Mouse (Mus musculus) embryonic facial prominence, embryonic 13.5 days (tissue): ENCODE data around the gene Susd5. TPM values are rescaled to one million over a fixed set of nuclear protein-coding genes. Genes with fewer than 3 reads are reported as not detected.
"Not testable (repeated sequence)": the region's sequence is repeated elsewhere in the genome, so short reads cannot be mapped to it uniquely, and the experiment has no call there.

Source experiments
- ATAC-seq: fragments of 200-750 bp; cut with Nextera tagmentation; 2 replicates; pipeline ENCODE4 v1.8.0; 2017; ENCODE audit warnings: low read depth; ENCODE audit not compliant: insufficient number of reproducible peaks, insufficient read depth, low FRiP score, low TSS enrichment
- H3K27ac ChIP-seq: fragments of 300-500 bp; sonication (generic); 2 replicates; pipeline ENCODE4 v1.5.1; 2015; ENCODE audit warnings: moderate library complexity, mild to moderate bottlenecking, inconsistent platforms
- H3K27me3 ChIP-seq: fragments of 300-500 bp; sonication (generic); 2 replicates; pipeline ENCODE4 v1.6.1; 2015; ENCODE audit warnings: mild to moderate bottlenecking, inconsistent platforms
- H3K36me3 ChIP-seq: fragments of 300-500 bp; sonication (generic); 2 replicates; pipeline ENCODE4 v1.6.1; 2015; ENCODE audit warnings: mild to moderate bottlenecking, inconsistent platforms
- H3K4me1 ChIP-seq: fragments of 300-500 bp; sonication (generic); 2 replicates; pipeline ENCODE4 v1.6.1; 2015; ENCODE audit warnings: inconsistent platforms
- H3K4me2 ChIP-seq: fragments of 300-500 bp; sonication (generic); 2 replicates; pipeline ENCODE4 v1.6.1; 2015; ENCODE audit warnings: moderate library complexity, mild to moderate bottlenecking, inconsistent platforms
- H3K4me3 ChIP-seq: fragments of 300-500 bp; sonication (generic); 2 replicates; pipeline ENCODE4 v1.5.1; 2015; ENCODE audit warnings: mild to moderate bottlenecking, inconsistent platforms
- H3K9ac ChIP-seq: fragments of 300-500 bp; sonication (generic); 2 replicates; pipeline ENCODE4 v1.6.1; 2015; ENCODE audit warnings: mild to moderate bottlenecking, inconsistent platforms
- H3K9me3 ChIP-seq: fragments of 300-500 bp; sonication (generic); 2 replicates; pipeline ENCODE4 v1.6.1; 2016; ENCODE audit warnings: inconsistent platforms
- WGBS: fragments of 180-500 bp; shearing (Covaris S2); methylation state at CpG from one replicate; pipeline ENCODE4 v1.1.7; 2015; ENCODE audit warnings: mixed read lengths; 5-methylcytosine and 5-hydroxymethylcytosine counted together
- polyA plus RNA-seq: library from polyadenylated mRNA; unstranded; fragments of >200 nt; fragmentation: Nextera tagmentation; extraction: Ambion mirVana; gene quantifications from 2 replicates; pipeline ENCODE4 v1.2.1, GENCODE M21; 2015

Susd5 gene
- polyA plus RNA-seq, 1 experiment from 2014 or later: 19.7 TPM

- not testable (repeated sequence) for H3K4me2 ChIP-seq, H3K36me3 ChIP-seq, H3K27ac ChIP-seq, H3K4me1 ChIP-seq, ATAC-seq, H3K27me3 ChIP-seq, H3K9me3 ChIP-seq, H3K9ac ChIP-seq, H3K4me3 ChIP-seq
- WGBS: 15% methylated on average over 5 of the region's 5 CpGs
These were observed 59.7 kb downstream of the Susd5 start for GRCm38 (mm10) chr9:114116672-114117071.

- not testable (repeated sequence) for H3K4me1 ChIP-seq, H3K4me3 ChIP-seq, H3K27me3 ChIP-seq, H3K9ac ChIP-seq, H3K9me3 ChIP-seq, H3K36me3 ChIP-seq, H3K27ac ChIP-seq, ATAC-seq, H3K4me2 ChIP-seq
These were observed 65.9 kb downstream of the Susd5 start for GRCm38 (mm10) chr9:114122862-114123261.

GRCm38 (mm10) chr9:114129273-114129835 is 72.4 kb downstream of the Susd5 start:
- H3K9me3 ChIP-seq, H3K27ac ChIP-seq, H3K9ac ChIP-seq, ATAC-seq, H3K4me3 ChIP-seq, H3K4me2 ChIP-seq, H3K4me1 ChIP-seq, H3K27me3 ChIP-seq, H3K36me3 ChIP-seq: not testable (repeated sequence)
- WGBS: 89% methylated on average over 1 of the region's 1 CpGs

Other genes with a start within 250 kb of the Susd5 start
- gene Ubp1, start 126.2 kb upstream of the Susd5 start, polyA plus RNA-seq: 38.4 and 41.9 TPM in 2 replicates
- 9.0 and 10.9 TPM in 2 replicates for gene Fbxl2, start 10.9 kb upstream of the Susd5 start, polyA plus RNA-seq